Mouse (Mus musculus) urinary bladder, adult 18-20 months (tissue): ENCODE results near the gene Aldh3a2.

ENCODE experiments used
- DNase-seq, 2 experiments: peaks; one replicate each; pipeline ENCODE4 v3.0.0; 2022; ENCODE audit warnings: low spot score in 2 of 2, mixed read lengths in 2 of 2

The Aldh3a2 gene

GRCm38 (mm10) chr11:61273928-61274327 lies 6.7 kb upstream of the Aldh3a2 start:
- DNase-seq, result no peak

GRCm38 (mm10) chr11:61271612-61272011 lies 4.3 kb upstream of the Aldh3a2 start:
- no peak for DNase-seq

GRCm38 (mm10) chr11:61270406-61270805 lies 3.1 kb upstream of the Aldh3a2 start:
- DNase-seq, result no peak

- no peak for DNase-seq
Observed at GRCm38 (mm10) chr11:61268626-61269349, 1.5 kb upstream of the Aldh3a2 start.

GRCm38 (mm10) chr11:61263841-61264240 lies 3.4 kb downstream of the Aldh3a2 start:
- DNase-seq, result no peak

GRCm38 (mm10) chr11:61262516-61262915 lies 4.7 kb downstream of the Aldh3a2 start:
- no peak for DNase-seq

GRCm38 (mm10) chr11:61259106-61259505 lies 8.2 kb downstream of the Aldh3a2 start:
- DNase-seq, result no peak

- no peak for DNase-seq
Observed at GRCm38 (mm10) chr11:61252807-61253206, 14.5 kb downstream of the Aldh3a2 start.

GRCm38 (mm10) chr11:61251741-61252140 lies 15.5 kb downstream of the Aldh3a2 start:
- DNase-seq, result no peak

- no peak for DNase-seq
Observed at GRCm38 (mm10) chr11:61244406-61244805, 22.9 kb downstream of the Aldh3a2 start.

- no peak for DNase-seq
Observed at GRCm38 (mm10) chr11:61236015-61236414, 31.2 kb downstream of the Aldh3a2 start.

- DNase-seq, result no peak
Observed at GRCm38 (mm10) chr11:61234174-61234573, 33.1 kb downstream of the Aldh3a2 start.

- DNase-seq, result peak; percentile 50 to 52
Observed at GRCm38 (mm10) chr11:61231329-61231728, 35.9 kb downstream of the Aldh3a2 start.

- DNase-seq, result no peak
Observed at GRCm38 (mm10) chr11:61228406-61228805, 38.9 kb downstream of the Aldh3a2 start.

- no peak for DNase-seq
Observed at GRCm38 (mm10) chr11:61227816-61228215, 39.4 kb downstream of the Aldh3a2 start.

- peak in 1 of 2 experiments; percentile 44 for DNase-seq
Observed at GRCm38 (mm10) chr11:61225941-61226412, 41.3 kb downstream of the Aldh3a2 start.

- DNase-seq, result no peak
Observed at GRCm38 (mm10) chr11:61225511-61225910, 41.8 kb downstream of the Aldh3a2 start.

- no peak for DNase-seq
Observed at GRCm38 (mm10) chr11:61224907-61225306, 42.4 kb downstream of the Aldh3a2 start.

GRCm38 (mm10) chr11:61224234-61224744 lies 43.0 kb downstream of the Aldh3a2 start:
- DNase-seq, result no peak

- no peak for DNase-seq
Observed at GRCm38 (mm10) chr11:61222971-61223745, 44.1 kb downstream of the Aldh3a2 start.

GRCm38 (mm10) chr11:61222007-61222406 lies 45.3 kb downstream of the Aldh3a2 start:
- no peak for DNase-seq

- DNase-seq, result no peak
Observed at GRCm38 (mm10) chr11:61220156-61220881, 46.9 kb downstream of the Aldh3a2 start.
